Mouse (Mus musculus): Measurements from ENCODE around the gene Egfr. TPM values are rescaled to one million over a fixed set of nuclear protein-coding genes. Genes with fewer than 3 reads are reported as not detected.

Egfr gene
- polyA plus RNA-seq, 1 experiment: 5.0 TPM

- TF ChIP-seq CTCF (IDR thresholded peaks at IDR 0.05; ENCODE audit: borderline replicate concordance, extremely low read depth, insufficient read depth, insufficient read length): no peak
- TF ChIP-seq POLR2A (IDR thresholded peaks at IDR 0.05; ENCODE audit: borderline replicate concordance, extremely low read depth, insufficient read depth, insufficient read length, poor library complexity, severe bottlenecking): no peak
- DNase-seq (ENCODE audit: low read depth): no peak
Measured at GRCm38 (mm10) chr11:16783926-16784659, 32.1 kb downstream of the Egfr start.

GRCm38 (mm10) chr11:16792638-16793585 lies 40.9 kb downstream of the Egfr start:
- no peak for TF ChIP-seq CTCF (IDR thresholded peaks at IDR 0.05; ENCODE audit: borderline replicate concordance, extremely low read depth, insufficient read depth, insufficient read length)
- TF ChIP-seq POLR2A (IDR thresholded peaks at IDR 0.05; ENCODE audit: borderline replicate concordance, extremely low read depth, insufficient read depth, insufficient read length, poor library complexity, severe bottlenecking): no peak

GRCm38 (mm10) chr11:16795012-16795411 lies 43.0 kb downstream of the Egfr start:
- TF ChIP-seq POLR2A (IDR thresholded peaks at IDR 0.05; ENCODE audit: borderline replicate concordance, extremely low read depth, insufficient read depth, insufficient read length, poor library complexity, severe bottlenecking) (no peak), CTCF (IDR thresholded peaks at IDR 0.05; ENCODE audit: borderline replicate concordance, extremely low read depth, insufficient read depth, insufficient read length) (no peak)
- DNase-seq (ENCODE audit: low read depth): no peak

More at GRCm38 (mm10) chr11:16792638-16793585, 40.9 kb downstream of the Egfr start:
- DNase-seq (ENCODE audit: low read depth): no peak

- TF ChIP-seq CTCF (IDR thresholded peaks at IDR 0.05; ENCODE audit: borderline replicate concordance, extremely low read depth, insufficient read depth, insufficient read length): no peak
- no peak for TF ChIP-seq POLR2A (IDR thresholded peaks at IDR 0.05; ENCODE audit: borderline replicate concordance, extremely low read depth, insufficient read depth, insufficient read length, poor library complexity, severe bottlenecking)
- DNase-seq (ENCODE audit: low read depth): no peak
Measured at GRCm38 (mm10) chr11:16795513-16795912, 43.5 kb downstream of the Egfr start.

- TF ChIP-seq CTCF (IDR thresholded peaks at IDR 0.05; ENCODE audit: borderline replicate concordance, extremely low read depth, insufficient read depth, insufficient read length) (no peak), POLR2A (IDR thresholded peaks at IDR 0.05; ENCODE audit: borderline replicate concordance, extremely low read depth, insufficient read depth, insufficient read length, poor library complexity, severe bottlenecking) (no peak)
Measured at GRCm38 (mm10) chr11:16797456-16797855, 45.5 kb downstream of the Egfr start.

GRCm38 (mm10) chr11:16798136-16798535 lies 46.1 kb downstream of the Egfr start:
- DNase-seq (ENCODE audit: low read depth): peak; percentile 11
- TF ChIP-seq CTCF (IDR thresholded peaks at IDR 0.05; ENCODE audit: borderline replicate concordance, extremely low read depth, insufficient read depth, insufficient read length) (no peak), POLR2A (IDR thresholded peaks at IDR 0.05; ENCODE audit: borderline replicate concordance, extremely low read depth, insufficient read depth, insufficient read length, poor library complexity, severe bottlenecking) (no peak)

More at GRCm38 (mm10) chr11:16797456-16797855, 45.5 kb downstream of the Egfr start:
- no peak for DNase-seq (ENCODE audit: low read depth)

GRCm38 (mm10) chr11:16800507-16800906 lies 48.5 kb downstream of the Egfr start:
- TF ChIP-seq POLR2A (IDR thresholded peaks at IDR 0.05; ENCODE audit: borderline replicate concordance, extremely low read depth, insufficient read depth, insufficient read length, poor library complexity, severe bottlenecking) (no peak), CTCF (IDR thresholded peaks at IDR 0.05; ENCODE audit: borderline replicate concordance, extremely low read depth, insufficient read depth, insufficient read length) (no peak)
- no peak for DNase-seq (ENCODE audit: low read depth)

- no peak for DNase-seq (ENCODE audit: low read depth)
Measured at GRCm38 (mm10) chr11:16802668-16803067, 50.7 kb downstream of the Egfr start.

GRCm38 (mm10) chr11:16804016-16804415 lies 52.0 kb downstream of the Egfr start:
- no peak for DNase-seq (ENCODE audit: low read depth)
- TF ChIP-seq CTCF (IDR thresholded peaks at IDR 0.05; ENCODE audit: borderline replicate concordance, extremely low read depth, insufficient read depth, insufficient read length): no peak
- TF ChIP-seq POLR2A (IDR thresholded peaks at IDR 0.05; ENCODE audit: borderline replicate concordance, extremely low read depth, insufficient read depth, insufficient read length, poor library complexity, severe bottlenecking): no peak

More at GRCm38 (mm10) chr11:16802668-16803067, 50.7 kb downstream of the Egfr start:
- TF ChIP-seq CTCF (IDR thresholded peaks at IDR 0.05; ENCODE audit: borderline replicate concordance, extremely low read depth, insufficient read depth, insufficient read length) (no peak), POLR2A (IDR thresholded peaks at IDR 0.05; ENCODE audit: borderline replicate concordance, extremely low read depth, insufficient read depth, insufficient read length, poor library complexity, severe bottlenecking) (no peak)

- no peak for DNase-seq (ENCODE audit: low read depth)
- TF ChIP-seq POLR2A (IDR thresholded peaks at IDR 0.05; ENCODE audit: borderline replicate concordance, extremely low read depth, insufficient read depth, insufficient read length, poor library complexity, severe bottlenecking) (no peak), CTCF (IDR thresholded peaks at IDR 0.05; ENCODE audit: borderline replicate concordance, extremely low read depth, insufficient read depth, insufficient read length) (no peak)
Measured at GRCm38 (mm10) chr11:16805886-16806285, 53.9 kb downstream of the Egfr start.
